Mouse (Mus musculus) testis, adult 2 months (tissue): ENCODE measurements around the gene Txndc17. TPM values are rescaled to one million over a fixed set of nuclear protein-coding genes. Genes with fewer than 3 reads are reported as not detected.
"Not testable (repeated sequence)": the region's sequence is repeated elsewhere in the genome, so short reads cannot be mapped to it uniquely, and the experiment has no call there.

Experiments
- H3K27ac ChIP-seq: fragments of 200-500 bp; 2 replicates; pipeline ENCODE4 v1.5.1; 2012; ENCODE audit warnings: low read depth, low read length; ENCODE audit not compliant: control insufficient read depth, insufficient read depth
- H3K27me3 ChIP-seq: fragments of 200-500 bp; 2 replicates; pipeline ENCODE4 v1.6.1; 2012; ENCODE audit warnings: mild to moderate bottlenecking, low read length, moderate library complexity; ENCODE audit not compliant: control insufficient read depth, insufficient read depth
- H3K36me3 ChIP-seq: fragments of 200-500 bp; 2 replicates; pipeline ENCODE4 v1.6.1; 2012; ENCODE audit warnings: mild to moderate bottlenecking, low read length; ENCODE audit not compliant: control insufficient read depth, insufficient read depth
- H3K4me1 ChIP-seq: fragments of 200-500 bp; 2 replicates; pipeline ENCODE4 v1.6.1; 2012; ENCODE audit warnings: low read length; ENCODE audit not compliant: control insufficient read depth, insufficient read depth
- H3K4me3 ChIP-seq: fragments of 200-500 bp; 2 replicates; pipeline ENCODE4 v1.5.1; 2012; ENCODE audit warnings: low read depth, mild to moderate bottlenecking, low read length, moderate library complexity, mixed read lengths; ENCODE audit not compliant: control insufficient read depth
- CTCF ChIP-seq: fragments of 200-500 bp; IDR thresholded peaks from 2 replicates; pipeline ENCODE4 v1.5.1; 2012; ENCODE audit warnings: low read depth, mild to moderate bottlenecking, inconsistent platforms, low read length, moderate library complexity; ENCODE audit not compliant: control insufficient read depth, insufficient read depth, insufficient replicate concordance
- POLR2A ChIP-seq: fragments of 200-500 bp; IDR thresholded peaks from 2 replicates; pipeline ENCODE4 v1.6.1; 2012; ENCODE audit warnings: low read depth, mild to moderate bottlenecking, inconsistent platforms, low read length, moderate library complexity; ENCODE audit not compliant: control insufficient read depth
- polyA plus RNA-seq: library from polyadenylated mRNA; depleted of rRNA; stranded (reverse); fragments of >200 nt; gene quantifications from 2 replicates; pipeline ENCODE4 v1.2.3, GENCODE M21; 2012; rRNA removed

The Txndc17 gene
- polyA plus RNA-seq: 15.8 and 17.5 TPM in 2 replicates

DNA sequence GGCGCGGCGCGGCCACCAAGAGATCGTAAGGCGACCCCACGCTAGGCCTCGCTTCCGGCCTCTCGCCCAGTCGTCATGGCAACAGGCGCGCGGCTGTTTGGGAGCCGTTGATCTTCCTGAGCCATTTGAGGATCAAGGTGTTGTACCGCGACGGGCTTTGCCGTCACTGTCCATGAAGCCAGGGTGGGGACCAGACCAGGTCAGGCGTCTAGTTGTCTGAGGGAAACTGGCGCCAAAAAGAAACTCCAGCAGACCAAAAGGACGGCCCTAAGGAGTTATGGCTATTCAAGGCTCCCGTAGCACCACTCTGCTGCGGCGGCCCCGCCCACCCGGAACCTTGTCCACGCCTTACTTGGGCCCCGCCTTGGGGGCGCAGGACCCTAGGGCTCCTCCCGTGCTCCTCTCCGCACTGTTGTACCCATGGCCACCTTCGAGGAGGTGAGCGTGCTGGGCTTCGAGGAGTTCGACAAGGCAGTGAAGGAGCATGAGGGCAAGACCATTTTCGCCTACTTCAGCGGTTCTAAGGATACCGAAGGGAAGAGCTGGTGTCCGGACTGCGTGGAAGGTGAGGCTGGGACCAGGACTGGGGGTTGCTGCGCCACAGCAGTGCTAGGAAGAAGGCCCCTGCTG, at the start of gene Txndc17, which contains the start of gene 4933427D14Rik:
TSS of gene Txndc17 (plus strand) at position 344 of the 630 bp plus-strand sequence.
TSS of gene 4933427D14Rik (minus strand) at position 256 of the 630 bp plus-strand sequence.
- H3K4me3 ChIP-seq: peak within 1 kb of the TSS; percentile 91
- H3K36me3 ChIP-seq: peaks cover 2% of the 10 kb centered on the region; the same call in 1 of the 2 replicates
- H3K27me3 ChIP-seq: no peaks in the 10 kb centered on the region
- TF ChIP-seq CTCF (no peak), POLR2A (peak; percentile 34; the same call in 1 of the 2 replicates)
- peak within 1 kb of the TSS; percentile 99 for H3K27ac ChIP-seq
- H3K4me1 ChIP-seq: peaks cover 13% of the 10 kb centered on the region

DNA sequence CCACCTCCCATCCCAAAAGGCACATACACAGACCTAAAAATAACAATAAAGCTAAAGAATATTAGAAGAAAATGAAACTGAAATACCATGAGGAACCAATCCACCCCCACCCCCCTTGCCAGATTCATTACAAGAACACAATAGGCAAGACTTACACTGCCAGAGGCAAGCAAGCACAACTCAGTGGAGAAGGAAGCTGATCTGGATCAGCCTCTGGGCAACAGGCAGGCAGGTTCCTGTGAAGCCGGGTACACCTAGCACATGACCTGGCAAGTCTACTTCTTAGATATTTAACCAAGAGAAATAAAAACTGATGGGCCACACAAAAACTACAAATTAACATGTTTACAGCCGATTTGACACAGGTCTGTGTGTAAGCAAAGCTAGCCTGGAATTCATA, 44.1 kb upstream of the Txndc17 start:
- Histone ChIP-seq H3K36me3 (peaks cover 1% of the 10 kb centered on the region; the same call in 1 of the 2 replicates), H3K4me1 (no peaks in the 10 kb centered on the region), H3K27ac (no peak overlapping the region), H3K27me3 (no peaks in the 10 kb centered on the region), H3K4me3 (no peak overlapping the region)
- TF ChIP-seq POLR2A: no peak
- TF ChIP-seq CTCF: no peak

DNA sequence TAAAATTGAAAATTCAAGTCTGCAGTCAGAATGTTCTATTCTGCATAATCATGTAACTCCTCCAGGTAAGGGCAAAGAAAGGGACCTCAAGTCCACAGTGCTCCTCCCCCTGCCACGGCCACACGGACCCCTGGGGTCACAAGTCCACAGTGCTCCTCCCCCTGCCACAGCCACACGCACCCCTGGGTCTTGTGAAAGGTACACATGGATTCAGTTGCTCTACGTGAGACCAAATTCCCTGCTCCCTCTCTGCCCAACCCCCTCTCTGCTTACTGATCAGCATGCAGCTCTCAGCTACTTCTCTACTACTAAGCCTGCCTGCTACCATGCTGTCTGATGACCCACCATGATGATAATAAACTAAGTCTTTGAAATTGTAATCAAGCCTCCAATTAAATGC, 37.5 kb upstream of the Txndc17 start:
- Histone ChIP-seq H3K36me3 (peaks cover 1% of the 10 kb centered on the region; the same call in 1 of the 2 replicates), H3K4me3 (peak overlapping the region; percentile 89), H3K4me1 (no peaks in the 10 kb centered on the region), H3K27me3 (no peaks in the 10 kb centered on the region), H3K27ac (no peak overlapping the region)
- TF ChIP-seq POLR2A (no peak), CTCF (no peak)

DNA sequence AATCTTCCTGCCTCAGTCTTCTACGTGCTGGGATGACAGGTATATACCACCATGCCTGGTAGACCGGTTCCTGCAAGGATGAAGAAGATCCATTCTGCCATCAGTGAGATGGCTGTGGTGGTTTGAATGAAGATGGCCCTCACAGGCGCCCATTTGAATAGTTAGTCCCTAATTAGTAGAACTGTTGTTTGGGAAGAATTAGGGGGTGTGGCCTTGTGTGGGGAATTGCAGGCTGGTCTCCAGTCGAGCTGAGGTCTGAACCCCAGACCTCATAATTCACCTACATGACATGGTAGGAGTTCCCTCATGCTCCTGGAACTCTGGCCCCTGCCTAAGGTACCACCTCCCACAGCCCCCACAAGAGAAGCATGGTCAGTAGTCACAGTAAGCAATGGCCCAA, 35.4 kb upstream of the Txndc17 start:
- H3K4me1 ChIP-seq, H3K36me3 ChIP-seq: not testable (repeated sequence)

DNA sequence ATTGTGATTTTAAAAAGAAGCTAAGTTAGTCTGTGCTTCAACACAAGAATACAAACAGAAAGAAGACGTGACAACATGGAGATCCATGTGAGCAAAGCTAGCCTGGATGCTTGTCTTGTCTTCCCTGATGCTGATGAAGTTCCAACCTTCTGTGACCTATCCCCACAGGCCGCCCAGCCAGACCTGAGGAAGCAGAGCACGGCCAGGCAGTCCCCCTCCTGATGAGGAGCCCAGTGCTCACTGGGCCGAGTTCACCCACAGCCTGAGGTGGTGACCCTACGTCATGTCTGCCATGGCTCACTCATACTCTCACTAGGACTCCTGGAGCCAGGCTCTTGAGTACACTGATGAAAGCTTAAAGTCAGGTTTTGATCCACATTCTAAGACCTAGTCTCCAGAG, 33.8 kb upstream of the Txndc17 start:
- Histone ChIP-seq H3K27me3 (no peaks in the 10 kb centered on the region), H3K4me1 (no peaks in the 10 kb centered on the region), H3K36me3 (peaks cover 5% of the 10 kb centered on the region), H3K4me3 (no peak overlapping the region), H3K27ac (no peak overlapping the region)
- TF ChIP-seq CTCF (no peak), POLR2A (no peak)

More for the DNA sequence above, 35.4 kb upstream of the Txndc17 start:
- not testable (repeated sequence) for H3K27ac ChIP-seq, H3K27me3 ChIP-seq
- H3K4me3 ChIP-seq: peak overlapping the region; percentile 7

DNA sequence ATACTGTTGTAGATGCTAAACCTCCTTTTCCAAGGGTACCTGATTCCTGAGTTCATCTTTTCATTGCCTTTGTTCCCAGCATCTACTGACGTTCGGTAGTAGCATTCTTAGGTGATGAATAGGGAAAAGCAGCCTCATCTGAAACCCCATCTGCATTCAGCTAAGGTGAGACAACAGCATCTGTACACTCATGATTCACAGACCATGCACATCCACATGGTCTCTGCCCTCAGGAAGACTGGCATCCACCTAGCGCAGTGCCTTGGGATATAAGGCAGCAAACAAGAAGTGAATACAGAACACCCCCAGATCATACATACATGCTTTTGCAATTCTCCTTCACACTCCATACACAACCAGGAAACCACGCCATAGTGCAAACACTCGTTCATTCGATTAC, 32.6 kb upstream of the Txndc17 start:
- no peaks in the 10 kb centered on the region for H3K4me1 ChIP-seq
- TF ChIP-seq POLR2A (no peak), CTCF (no peak)
- H3K4me3 ChIP-seq: no peak overlapping the region
- no peak overlapping the region for H3K27ac ChIP-seq
- H3K27me3 ChIP-seq: no peaks in the 10 kb centered on the region
- peaks cover 5% of the 10 kb centered on the region for H3K36me3 ChIP-seq

DNA sequence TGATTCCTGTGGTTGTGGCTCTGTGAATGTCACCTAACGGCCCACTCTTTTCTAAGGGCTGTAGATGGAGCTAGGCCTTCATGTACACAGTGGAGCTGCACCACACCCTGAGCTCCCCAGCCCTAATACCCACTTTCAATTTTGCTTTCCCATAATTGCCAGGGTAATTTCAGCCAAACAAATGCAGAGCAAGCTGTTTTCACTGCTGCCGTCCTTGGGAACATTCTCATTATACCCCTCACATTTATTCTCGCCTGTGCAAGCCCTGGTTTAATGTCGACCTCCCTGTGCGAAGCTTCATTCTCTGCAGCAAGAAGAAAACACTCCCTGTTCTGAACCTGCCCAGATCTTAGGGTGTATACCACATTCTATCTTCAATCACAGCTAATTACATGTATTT, 31.4 kb upstream of the Txndc17 start:
- TF ChIP-seq POLR2A: no peak
- no peak for TF ChIP-seq CTCF
- Histone ChIP-seq H3K27ac (no peak overlapping the region), H3K4me1 (no peaks in the 10 kb centered on the region), H3K36me3 (peaks cover 5% of the 10 kb centered on the region), H3K4me3 (no peak overlapping the region), H3K27me3 (no peaks in the 10 kb centered on the region)

DNA sequence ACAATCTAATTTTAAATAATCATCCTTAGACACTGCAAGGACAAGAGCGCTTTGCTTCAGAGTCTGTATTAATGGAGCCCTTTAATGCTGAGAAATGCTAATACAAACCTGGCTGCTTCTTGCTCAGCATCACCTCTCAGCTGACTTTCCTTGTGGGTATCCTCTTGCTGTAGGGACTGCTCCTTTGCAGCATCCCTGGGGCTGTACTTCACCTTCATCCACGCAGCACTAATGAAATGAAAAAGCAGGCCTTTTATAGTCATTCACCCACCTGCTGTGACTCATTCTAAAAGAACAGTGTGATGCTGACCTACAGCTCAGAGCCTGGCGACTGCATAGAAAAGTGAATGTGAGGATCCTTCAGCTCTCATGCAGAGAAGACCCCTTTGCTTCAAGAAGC, 30.8 kb upstream of the Txndc17 start:
- no peaks in the 10 kb centered on the region for H3K27me3 ChIP-seq
- H3K27ac ChIP-seq: no peak overlapping the region
- peaks cover 5% of the 10 kb centered on the region for H3K36me3 ChIP-seq
- no peak overlapping the region for H3K4me3 ChIP-seq
- TF ChIP-seq CTCF (no peak), POLR2A (no peak)
- H3K4me1 ChIP-seq: no peaks in the 10 kb centered on the region
